Mouse (Mus musculus): Measurements from ENCODE around the gene Itpkc. TPM values are rescaled to one million over a fixed set of nuclear protein-coding genes. Genes with fewer than 3 reads are reported as not detected.

The Itpkc gene
- polyA plus RNA-seq, 1 experiment from 2014 or later, result 1.2 TPM

DNA sequence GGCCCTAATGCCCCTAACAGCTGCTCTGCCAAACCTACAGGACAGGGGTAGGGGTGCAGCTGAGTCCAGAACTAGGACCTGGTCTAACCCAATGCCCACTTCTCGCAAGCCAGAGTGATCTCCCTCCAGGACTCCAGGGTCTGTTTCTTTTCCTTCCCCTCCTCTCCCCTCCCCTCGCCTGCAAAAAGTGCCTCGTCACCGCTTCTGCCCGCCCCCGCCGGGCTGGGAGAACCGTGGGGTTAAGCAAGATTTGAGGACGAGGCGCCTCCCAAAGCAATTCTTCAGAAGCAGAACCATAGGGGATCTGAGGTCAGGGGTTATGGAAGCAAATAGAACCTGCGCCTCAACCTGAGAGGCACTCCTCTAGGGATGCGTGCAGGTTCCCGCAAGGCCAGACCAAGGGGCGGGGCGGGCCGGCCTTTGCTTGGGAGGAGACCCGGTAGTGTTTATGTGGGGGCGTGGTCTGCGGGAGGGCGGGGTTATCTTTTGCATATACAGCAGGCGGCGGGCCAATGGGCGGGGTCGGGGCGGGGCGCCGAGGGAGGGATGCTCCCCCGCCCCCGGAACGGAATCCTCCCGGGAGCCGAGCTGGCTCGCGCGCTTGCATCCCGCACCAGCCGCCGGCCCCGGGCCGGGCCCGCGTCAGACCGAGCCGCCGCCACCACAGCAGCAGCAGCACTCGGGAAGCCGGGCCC, 29.9 kb upstream of the Itpkc start, which contains the start of gene Numbl:
TSS of gene Numbl (plus strand) at position 229 of the 695 bp plus-strand sequence.
- no peaks in the 10 kb centered on the region for H3K27me3 ChIP-seq (ENCODE audit: insufficient read depth, low read length)
- peak within 1 kb of the TSS; percentile 68 for H3K4me3 ChIP-seq (ENCODE audit: low read depth, low read length)
- DNase-seq (peak; percentile 98), ATAC-seq (peak; percentile 91)
- 0% methylated on average over 46 of the region's 47 CpGs for WGBS (ENCODE audit: insufficient replicate concordance)
- H3K36me3 ChIP-seq (replicated peaks; ENCODE audit: insufficient read depth, low read length), result no peaks in the 10 kb centered on the region
- peaks cover 23% of the 10 kb centered on the region for H3K4me1 ChIP-seq (ENCODE audit: insufficient read depth)
- TF ChIP-seq EP300 (IDR thresholded peaks at IDR 0.05; ENCODE audit: low read depth) (peak; percentile 21; the same call in 1 of the 2 replicates), CTCF (IDR thresholded peaks at IDR 0.05; ENCODE audit: low read depth) (no peak)
- H3K27ac ChIP-seq (ENCODE audit: low read depth), result peak within 1 kb of the TSS; percentile 81
- H3K9ac ChIP-seq (replicated peaks), result peak within 1 kb of the TSS; percentile 81
- H3K4me2 ChIP-seq (ENCODE audit: low read depth, low read length), result peak within 1 kb of the TSS; percentile 99
- no peaks in the 10 kb centered on the region for H3K9me3 ChIP-seq (ENCODE audit: low read length)

DNA sequence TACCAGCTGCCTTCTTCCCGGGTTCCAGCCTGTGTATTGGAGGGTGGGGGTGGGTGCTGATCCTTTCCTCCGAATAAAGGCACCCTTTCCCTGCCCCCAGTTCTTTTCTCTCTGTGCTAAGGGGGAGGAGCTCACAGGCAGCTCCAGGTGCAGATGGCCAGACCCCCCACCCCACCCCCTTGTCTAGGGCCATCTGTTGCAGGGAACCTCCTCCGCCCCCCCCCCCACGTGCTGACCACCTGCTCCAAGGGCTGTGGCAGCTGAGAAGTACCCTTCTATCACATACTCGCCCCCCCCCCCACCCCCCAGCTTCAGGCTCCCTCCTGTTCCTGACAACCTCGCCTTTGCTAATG, 29.4 kb upstream of the Itpkc start:
- Histone ChIP-seq H3K27me3 (ENCODE audit: insufficient read depth, low read length) (no peaks in the 10 kb centered on the region), H3K9ac (replicated peaks) (peak overlapping the region; percentile 57; the same call in 1 of the 2 replicates), H3K4me3 (ENCODE audit: low read depth, low read length) (peak overlapping the region; percentile 68), H3K9me3 (ENCODE audit: low read length) (no peaks in the 10 kb centered on the region), H3K27ac (ENCODE audit: low read depth) (peak overlapping the region; percentile 81), H3K4me2 (ENCODE audit: low read depth, low read length) (peak overlapping the region; percentile 99), H3K4me1 (ENCODE audit: insufficient read depth) (peaks cover 24% of the 10 kb centered on the region), H3K36me3 (replicated peaks; ENCODE audit: insufficient read depth, low read length) (no peaks in the 10 kb centered on the region)
- WGBS (ENCODE audit: insufficient replicate concordance), result 17% methylated on average over 4 of the region's 6 CpGs
- ATAC-seq (no peak), DNase-seq (peak; percentile 49)
- TF ChIP-seq EP300 (IDR thresholded peaks at IDR 0.05; ENCODE audit: low read depth) (no peak), CTCF (IDR thresholded peaks at IDR 0.05; ENCODE audit: low read depth) (no peak)

- peak overlapping the region; percentile 81; the same call in 1 of the 2 replicates for H3K27ac ChIP-seq (ENCODE audit: low read depth)
Observed at GRCm38 (mm10) chr7:27257046-27257851, 28.8 kb upstream of the Itpkc start.

DNA sequence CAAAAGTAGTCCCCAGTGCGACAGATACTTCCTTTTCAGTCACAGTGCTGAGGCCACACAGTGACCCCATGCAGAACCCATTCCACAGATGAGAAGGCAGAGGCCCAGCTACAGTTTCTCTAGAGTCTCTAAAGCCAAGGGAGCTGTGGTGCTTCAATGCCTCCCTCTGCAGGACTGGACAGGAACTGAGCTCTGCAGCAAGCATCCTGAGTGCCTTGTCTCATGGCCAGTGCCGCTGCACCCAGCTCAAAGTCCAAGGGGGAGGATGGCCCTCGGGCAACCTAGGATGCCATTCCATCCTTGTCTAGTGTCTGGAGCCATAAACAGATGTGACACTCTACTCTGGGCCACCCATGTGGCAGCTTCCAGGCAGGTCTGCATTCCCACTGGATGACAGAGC, 27.3 kb upstream of the Itpkc start:
- H3K27me3 ChIP-seq (ENCODE audit: insufficient read depth, low read length), result no peaks in the 10 kb centered on the region
- no peaks in the 10 kb centered on the region for H3K9me3 ChIP-seq (ENCODE audit: low read length)
- H3K4me3 ChIP-seq (ENCODE audit: low read depth, low read length), result no peak overlapping the region
- H3K36me3 ChIP-seq (replicated peaks; ENCODE audit: insufficient read depth, low read length), result no peaks in the 10 kb centered on the region
- TF ChIP-seq CTCF (IDR thresholded peaks at IDR 0.05; ENCODE audit: low read depth), result peak; percentile 68
- no peak for TF ChIP-seq EP300 (IDR thresholded peaks at IDR 0.05; ENCODE audit: low read depth)
- ATAC-seq (no peak), DNase-seq (peak; percentile 33)
- H3K4me2 ChIP-seq (ENCODE audit: low read depth, low read length), result no peak overlapping the region
- H3K27ac ChIP-seq (ENCODE audit: low read depth), result no peak overlapping the region
- H3K9ac ChIP-seq (replicated peaks), result no peak overlapping the region
- H3K4me1 ChIP-seq (ENCODE audit: insufficient read depth), result peaks cover 24% of the 10 kb centered on the region
- WGBS (ENCODE audit: insufficient replicate concordance), result 69% methylated on average over 3 of the region's 3 CpGs

More at GRCm38 (mm10) chr7:27257046-27257851, 28.8 kb upstream of the Itpkc start:
- WGBS (ENCODE audit: insufficient replicate concordance), result 64% methylated on average over 27 of the region's 27 CpGs
- peaks cover 24% of the 10 kb centered on the region for H3K4me1 ChIP-seq (ENCODE audit: insufficient read depth)
- no peak for TF ChIP-seq CTCF (IDR thresholded peaks at IDR 0.05; ENCODE audit: low read depth)
- no peak for TF ChIP-seq EP300 (IDR thresholded peaks at IDR 0.05; ENCODE audit: low read depth)
- peak overlapping the region; percentile 99 for H3K4me2 ChIP-seq (ENCODE audit: low read depth, low read length)
- no peaks in the 10 kb centered on the region for H3K9me3 ChIP-seq (ENCODE audit: low read length)
- no peak overlapping the region for H3K4me3 ChIP-seq (ENCODE audit: low read depth, low read length)
- no peaks in the 10 kb centered on the region for H3K36me3 ChIP-seq (replicated peaks; ENCODE audit: insufficient read depth, low read length)
- H3K27me3 ChIP-seq (ENCODE audit: insufficient read depth, low read length), result no peaks in the 10 kb centered on the region
- H3K9ac ChIP-seq (replicated peaks), result peak overlapping the region; percentile 16; the same call in 1 of the 2 replicates
- ATAC-seq (no peak), DNase-seq (peak; percentile 42)

DNA sequence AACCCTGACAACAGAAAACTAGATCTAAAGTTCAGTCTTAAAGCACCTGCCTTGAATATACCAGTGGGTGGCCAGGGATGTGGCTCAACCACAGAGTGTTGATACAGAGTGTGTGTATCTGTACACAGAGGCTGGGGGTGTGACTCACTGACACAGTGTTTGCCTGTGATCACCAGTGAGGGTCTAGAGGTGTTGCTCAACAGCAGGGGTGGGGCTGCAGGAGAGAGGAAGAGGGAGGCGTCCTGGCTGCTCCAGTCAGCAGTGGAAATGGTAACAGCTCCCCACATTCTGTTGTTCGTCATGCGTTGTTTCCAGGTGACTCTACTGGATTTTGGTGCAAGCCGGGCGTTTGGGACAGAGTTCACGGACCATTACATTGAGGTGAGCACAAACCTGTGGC, 23.5 kb upstream of the Itpkc start:
- H3K27me3 ChIP-seq (ENCODE audit: insufficient read depth, low read length), result no peaks in the 10 kb centered on the region
- ATAC-seq, result peak; percentile 97
- no peaks in the 10 kb centered on the region; the same call in 1 of the 2 replicates for H3K36me3 ChIP-seq (replicated peaks; ENCODE audit: insufficient read depth, low read length)
- peak; percentile 83 for DNase-seq
- WGBS (ENCODE audit: insufficient replicate concordance), result 43% methylated on average over 6 of the region's 6 CpGs
- no peak overlapping the region for H3K9ac ChIP-seq (replicated peaks)
- TF ChIP-seq CTCF (IDR thresholded peaks at IDR 0.05; ENCODE audit: low read depth) (no peak), EP300 (IDR thresholded peaks at IDR 0.05; ENCODE audit: low read depth) (peak; percentile 80; the same call in 1 of the 2 replicates)
- H3K4me3 ChIP-seq (ENCODE audit: low read depth, low read length), result peak overlapping the region; percentile 10; the same call in 1 of the 2 replicates
- peak overlapping the region; percentile 92 for H3K27ac ChIP-seq (ENCODE audit: low read depth)
- 0 out of 2 replicates have a peak, but pooled peaks cover 3% of the 10 kb centered on the region for H3K4me1 ChIP-seq (ENCODE audit: insufficient read depth)
- H3K4me2 ChIP-seq (ENCODE audit: low read depth, low read length), result peak overlapping the region; percentile 46; the same call in 1 of the 2 replicates
- H3K9me3 ChIP-seq (ENCODE audit: low read length), result no peaks in the 10 kb centered on the region

DNA sequence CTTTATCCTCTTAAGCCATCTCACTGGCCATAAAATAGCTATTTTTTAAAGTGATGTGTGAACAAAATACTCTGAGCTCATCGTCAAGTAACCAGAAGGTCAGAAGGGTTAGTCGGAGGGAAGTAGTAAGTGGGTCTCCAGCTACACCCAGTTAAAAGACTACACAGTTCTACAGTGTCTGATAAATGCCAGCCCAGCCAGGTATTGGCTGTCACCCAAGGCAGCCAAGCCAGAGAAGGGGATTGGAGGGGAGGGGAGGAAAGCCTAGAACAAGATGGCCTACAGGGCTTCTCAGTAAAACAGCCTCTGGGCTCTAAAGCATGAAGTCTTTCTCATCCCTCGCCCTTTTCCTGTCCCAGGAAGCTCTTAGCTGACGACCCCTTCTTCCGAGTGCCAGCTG, 21.5 kb upstream of the Itpkc start:
- DNase-seq (no peak), ATAC-seq (no peak)
- Histone ChIP-seq H3K27me3 (ENCODE audit: insufficient read depth, low read length) (no peaks in the 10 kb centered on the region), H3K9ac (replicated peaks) (no peak overlapping the region), H3K4me3 (ENCODE audit: low read depth, low read length) (no peak overlapping the region), H3K36me3 (replicated peaks; ENCODE audit: insufficient read depth, low read length) (no peaks in the 10 kb centered on the region; the same call in 1 of the 2 replicates), H3K9me3 (ENCODE audit: low read length) (no peaks in the 10 kb centered on the region), H3K4me2 (ENCODE audit: low read depth, low read length) (no peak overlapping the region), H3K4me1 (ENCODE audit: insufficient read depth) (0 out of 2 replicates have a peak, but pooled peaks cover 3% of the 10 kb centered on the region), H3K27ac (ENCODE audit: low read depth) (0 out of 2 replicates have a peak overlapping the region, but pooled peaks have one; percentile 48)
- 89% methylated on average over 5 of the region's 5 CpGs for WGBS (ENCODE audit: insufficient replicate concordance)
- no peak for TF ChIP-seq EP300 (IDR thresholded peaks at IDR 0.05; ENCODE audit: low read depth)
- no peak for TF ChIP-seq CTCF (IDR thresholded peaks at IDR 0.05; ENCODE audit: low read depth)
